Mouse (Mus musculus): ENCODE data around the gene Fam184b.

Fam184b gene

DNA sequence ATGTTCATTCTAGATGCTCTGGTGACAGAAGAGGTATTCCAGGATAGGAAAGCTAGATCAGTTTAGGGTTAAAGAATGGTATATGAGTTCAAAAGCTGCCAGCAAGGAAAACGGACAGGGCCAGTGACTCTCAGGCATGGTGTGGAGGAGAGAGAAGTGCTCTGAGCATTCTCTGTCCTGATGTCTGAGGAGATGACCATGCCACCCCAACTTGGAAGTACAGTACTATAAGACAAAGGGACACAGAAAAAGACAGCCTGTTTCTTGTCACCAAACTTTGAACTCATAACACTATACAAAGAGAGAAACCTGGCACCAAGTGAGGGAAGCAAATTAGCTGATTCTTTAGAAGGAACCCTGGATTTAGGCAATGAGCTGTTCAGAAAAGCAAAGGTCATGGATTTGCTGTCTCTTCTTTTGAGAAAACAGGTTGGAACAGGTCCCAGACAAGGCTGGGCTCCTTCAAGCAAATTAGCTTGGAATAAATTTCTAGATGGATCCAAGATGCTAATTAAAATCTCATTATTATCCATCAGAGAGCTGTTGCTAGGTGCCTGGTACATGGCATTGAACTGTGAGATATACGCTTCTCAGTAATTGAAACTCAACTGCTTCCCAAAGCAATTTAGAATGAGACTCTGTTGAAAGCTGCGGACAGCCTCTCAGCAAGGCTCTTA lies 43.9 kb downstream of the Fam184b start:
- no peak for DNase-seq (ENCODE audit: low spot score in 2 of 2)

- DNase-seq (ENCODE audit: low spot score in 2 of 2) = no peak
Measured at GRCm38 (mm10) chr5:45593276-45593675, 46.1 kb downstream of the Fam184b start.

GRCm38 (mm10) chr5:45590094-45590493 lies 49.3 kb downstream of the Fam184b start:
- DNase-seq (ENCODE audit: low spot score in 2 of 2) = no peak

- no peak for DNase-seq (ENCODE audit: low spot score in 2 of 2)
Measured at GRCm38 (mm10) chr5:45584601-45585000, 54.8 kb downstream of the Fam184b start.

DNA sequence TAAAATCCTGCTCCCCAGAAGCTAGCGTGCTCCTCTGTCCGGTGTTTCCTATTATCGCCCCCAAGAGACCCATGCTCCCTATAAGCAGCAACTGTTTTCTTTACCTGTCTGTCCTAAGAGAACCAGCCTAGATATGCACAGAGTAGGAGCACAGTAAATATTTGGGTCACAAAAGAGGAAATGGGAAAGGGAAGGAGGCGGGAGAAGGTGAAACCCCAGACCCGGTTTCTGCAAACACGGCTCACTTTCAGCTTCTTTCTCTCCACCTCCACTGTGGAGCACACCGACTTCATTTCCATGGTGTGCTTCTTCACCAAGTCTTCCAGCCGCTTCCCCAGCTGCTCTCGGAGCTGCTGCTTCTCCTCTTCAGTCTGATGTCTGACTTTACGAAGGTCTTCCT lies 59.1 kb downstream of the Fam184b start:
- DNase-seq (ENCODE audit: low spot score in 2 of 2) = no peak

DNA sequence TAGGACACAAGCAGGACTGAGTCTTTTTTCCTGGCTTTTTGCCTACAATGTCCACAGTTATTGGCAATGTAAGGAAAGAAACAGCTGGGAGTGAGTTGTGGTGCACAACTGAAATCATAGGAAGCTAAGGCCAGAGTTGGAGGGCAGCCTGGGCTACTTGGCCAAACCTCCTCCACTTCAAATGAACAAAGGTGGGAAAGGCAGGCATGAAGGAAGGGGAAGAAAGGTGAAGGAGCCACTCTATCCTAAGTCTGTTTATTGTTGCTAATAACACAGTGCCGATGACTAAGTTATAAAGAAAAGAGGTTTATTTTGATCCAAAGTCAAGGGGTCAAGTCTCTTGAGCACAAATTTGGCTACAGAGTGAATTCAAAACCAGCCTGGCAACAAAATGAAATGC lies 62.0 kb downstream of the Fam184b start:
- no peak for DNase-seq (ENCODE audit: low spot score in 2 of 2)

DNA sequence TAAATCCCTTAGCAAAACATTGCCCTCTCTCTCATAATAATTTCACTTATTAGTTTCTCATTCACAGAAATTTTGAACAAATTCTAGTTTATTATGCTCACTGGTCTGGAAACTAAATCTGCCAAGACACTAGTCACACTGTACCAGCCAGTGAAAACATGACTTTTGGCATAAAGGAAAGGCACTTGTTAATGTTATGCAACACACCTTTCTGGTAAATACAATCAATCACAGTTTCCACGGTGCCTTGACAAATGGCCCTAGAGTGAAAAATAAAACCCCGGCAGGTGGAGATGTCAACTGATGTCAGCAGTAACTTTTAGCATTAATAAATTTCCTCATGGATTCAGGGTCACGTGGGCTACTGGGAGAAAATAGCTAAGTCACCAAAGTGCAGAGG lies 62.7 kb downstream of the Fam184b start:
- no peak for DNase-seq (ENCODE audit: low spot score in 2 of 2)

DNA sequence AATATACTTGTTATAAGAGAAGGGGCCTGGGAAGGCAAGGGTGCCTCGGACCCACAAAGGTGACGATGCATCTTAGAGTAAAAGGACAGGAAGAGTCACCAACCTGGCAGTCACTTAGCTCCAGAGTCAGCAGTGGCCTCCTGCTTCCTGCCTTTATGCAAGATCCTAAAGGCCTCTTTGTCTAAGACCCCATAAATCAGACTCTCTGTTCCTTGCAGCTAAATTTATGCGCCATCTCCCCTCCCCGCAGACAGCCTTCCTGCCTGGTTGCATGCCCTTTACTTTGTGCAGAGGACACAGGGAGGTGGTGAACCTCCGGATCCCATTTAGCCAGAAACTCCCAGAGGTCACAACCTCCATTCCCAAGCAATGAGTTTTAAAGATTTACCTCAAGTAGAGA lies 66.6 kb downstream of the Fam184b start:
- no peak for DNase-seq (ENCODE audit: low spot score in 2 of 2)

DNA sequence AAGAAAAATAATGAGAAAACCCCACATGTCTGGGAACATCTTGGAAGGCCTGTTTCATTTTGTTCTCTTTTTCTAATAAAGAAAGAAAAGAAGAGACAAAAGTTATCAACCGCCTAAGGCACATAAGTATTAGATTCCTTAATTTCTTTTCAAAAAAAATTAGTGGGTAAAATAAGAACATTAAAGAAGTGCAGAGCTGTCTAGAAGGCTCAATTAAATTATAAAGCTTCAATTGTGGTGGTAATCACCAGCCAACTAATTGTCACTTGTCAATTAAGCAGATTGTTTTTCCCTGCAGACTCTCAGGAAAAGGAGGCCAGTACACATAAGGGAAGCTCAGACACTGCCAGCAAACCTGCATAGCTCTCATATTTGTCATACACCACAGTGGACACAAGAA lies 73.6 kb downstream of the Fam184b start:
- DNase-seq (ENCODE audit: low spot score in 2 of 2) = no peak

- DNase-seq (ENCODE audit: low spot score in 2 of 2) = no peak
Measured at GRCm38 (mm10) chr5:45564054-45564453, 75.4 kb downstream of the Fam184b start.

GRCm38 (mm10) chr5:45549586-45549985 lies 89.8 kb downstream of the Fam184b start:
- DNase-seq (ENCODE audit: low spot score in 2 of 2) = no peak

DNA sequence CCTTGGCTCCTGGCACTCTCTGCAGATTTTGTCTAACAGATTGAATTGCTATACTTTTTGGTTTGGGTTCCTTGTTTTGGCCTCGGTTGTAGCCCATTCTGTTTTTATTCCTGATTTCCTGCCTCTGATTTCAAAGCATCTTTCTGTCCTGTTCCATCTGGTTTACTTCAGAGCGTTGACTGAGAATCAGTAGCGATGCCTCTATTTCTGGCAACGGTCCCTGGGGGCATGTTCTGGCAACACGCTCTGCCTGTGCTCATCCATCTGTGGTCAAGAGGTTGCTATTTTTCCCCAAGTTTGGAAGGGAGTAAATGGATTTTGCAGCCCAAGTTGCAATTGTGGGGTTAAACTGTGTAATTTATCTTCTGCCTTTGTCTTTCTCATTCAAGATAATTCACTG lies 96.0 kb downstream of the Fam184b start:
- no peak for DNase-seq (ENCODE audit: low spot score in 2 of 2)

- no peak for DNase-seq (ENCODE audit: low spot score in 2 of 2)
Measured at GRCm38 (mm10) chr5:45539502-45539901, 99.9 kb downstream of the Fam184b start.

DNA sequence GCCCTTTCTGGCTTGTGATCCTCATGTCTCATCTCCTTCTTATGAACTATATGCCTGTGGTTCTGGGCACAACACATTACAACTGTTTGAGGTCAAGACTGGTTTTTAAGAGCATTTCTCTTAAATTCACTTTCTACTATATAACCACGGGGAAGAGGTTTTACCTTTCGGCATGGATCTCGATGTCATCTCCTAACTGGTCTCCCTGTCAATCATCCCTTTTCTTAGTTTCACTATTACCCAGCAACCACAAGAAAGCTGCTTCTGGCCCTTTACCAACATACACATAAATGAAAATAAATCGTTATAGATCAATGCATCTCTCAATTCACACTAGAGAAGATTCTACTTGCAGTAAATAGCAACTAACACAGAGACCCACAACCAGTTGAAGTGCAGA lies 104.2 kb downstream of the Fam184b start:
- no peak for DNase-seq (ENCODE audit: low spot score in 2 of 2)

- peak in 1 of 2 experiments; percentile 22 for DNase-seq (ENCODE audit: low spot score in 2 of 2)
Measured at GRCm38 (mm10) chr5:45534319-45535098, 104.9 kb downstream of the Fam184b start.

DNA sequence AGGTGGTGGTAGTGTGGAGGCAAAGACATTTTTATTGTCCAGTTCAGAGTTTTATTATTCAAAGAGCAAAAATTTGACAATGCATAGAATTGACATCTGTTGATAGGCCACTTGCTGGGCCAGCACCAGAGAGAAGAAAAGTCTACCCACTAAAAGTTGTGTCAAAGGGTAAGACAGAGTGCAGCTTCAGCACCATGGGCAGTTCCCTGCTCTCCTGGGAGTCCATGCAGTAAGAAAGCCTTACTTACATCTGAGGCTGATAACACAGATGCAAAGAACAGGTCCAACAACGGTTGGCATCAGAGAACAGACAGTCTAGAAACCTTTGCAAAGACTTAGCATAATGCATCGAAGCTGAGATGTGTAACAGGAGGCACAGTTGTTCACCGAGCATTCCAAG lies 109.7 kb downstream of the Fam184b start:
- DNase-seq (ENCODE audit: low spot score in 2 of 2) = no peak

GRCm38 (mm10) chr5:45526338-45526737 lies 113.1 kb downstream of the Fam184b start:
- DNase-seq (ENCODE audit: low spot score in 2 of 2) = no peak

GRCm38 (mm10) chr5:45525101-45525500 lies 114.3 kb downstream of the Fam184b start:
- DNase-seq (ENCODE audit: low spot score in 2 of 2) = no peak

DNA sequence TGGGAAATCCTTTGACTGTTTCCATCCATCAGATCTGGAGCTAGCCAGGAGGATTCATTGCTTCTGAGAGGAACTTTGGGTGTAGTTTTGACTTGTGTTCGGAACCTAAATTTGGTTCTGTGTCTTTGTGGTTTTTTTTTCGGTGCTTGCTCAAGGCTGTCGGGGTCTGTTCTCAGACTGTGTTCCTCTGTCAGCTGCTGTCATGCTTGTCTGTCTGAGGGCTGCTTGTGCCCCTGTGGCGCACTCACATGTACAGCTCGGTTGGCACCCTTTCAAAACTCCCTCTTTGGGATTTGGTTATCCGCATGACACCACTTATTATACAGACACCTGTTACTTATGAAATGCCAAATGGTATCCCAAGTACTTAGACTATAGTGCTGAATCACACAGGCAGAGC lies 117.8 kb downstream of the Fam184b start:
- no peak for DNase-seq (ENCODE audit: low spot score in 2 of 2)

- DNase-seq (ENCODE audit: low spot score in 2 of 2) = no peak
Measured at GRCm38 (mm10) chr5:45520809-45521110, 118.7 kb downstream of the Fam184b start.

- peak; percentile 92 to 96 for DNase-seq (ENCODE audit: low spot score in 2 of 2)
Measured at GRCm38 (mm10) chr5:45519960-45520808, 119.2 kb downstream of the Fam184b start, which contains the start of gene Med28. Med28 (plus strand) TSS chr5:45520229.

DNA sequence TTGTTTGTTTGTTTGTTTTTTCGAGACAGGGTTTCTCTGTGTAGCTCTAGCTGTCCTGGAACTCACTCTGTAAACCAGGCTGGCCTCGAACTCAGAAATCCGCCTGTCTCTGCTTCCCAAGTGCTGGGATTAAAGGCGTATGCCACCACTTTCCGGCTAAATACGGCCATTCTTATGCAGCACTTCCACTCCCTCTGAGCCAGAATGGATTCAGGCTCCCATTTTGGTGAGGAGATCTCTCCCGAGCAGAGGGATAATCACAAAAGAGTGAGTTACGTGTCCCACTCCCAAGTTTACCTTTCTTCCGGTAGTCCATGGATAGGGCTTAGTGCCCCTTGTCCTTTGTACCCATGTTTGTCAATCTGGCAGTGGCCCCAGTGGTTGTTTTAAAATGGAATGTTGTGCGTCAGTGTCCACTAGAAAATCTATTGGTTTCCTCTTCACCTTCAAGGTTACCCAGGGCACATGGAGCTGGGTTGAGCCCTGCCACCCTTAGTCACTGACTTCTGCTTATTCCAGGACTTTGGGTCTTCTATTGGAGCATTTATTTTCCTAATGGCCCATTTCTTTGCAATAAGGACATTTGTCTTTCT lies 124.2 kb downstream of the Fam184b start:
- no peak for DNase-seq (ENCODE audit: low spot score in 2 of 2)

Data from urinary bladder, postnatal 4 days (tissue).